Mouse (Mus musculus) testis, adult 2 months (tissue): ENCODE data around the gene C8b.

ENCODE experiments used
- CTCF ChIP-seq: fragments of 200-500 bp; IDR thresholded peaks from 2 replicates; pipeline ENCODE4 v1.5.1; 2012; ENCODE audit warnings: low read depth, mild to moderate bottlenecking, inconsistent platforms, low read length, moderate library complexity; ENCODE audit not compliant: control insufficient read depth, insufficient read depth, insufficient replicate concordance
- POLR2A ChIP-seq: fragments of 200-500 bp; IDR thresholded peaks from 2 replicates; pipeline ENCODE4 v1.6.1; 2012; ENCODE audit warnings: low read depth, mild to moderate bottlenecking, inconsistent platforms, low read length, moderate library complexity; ENCODE audit not compliant: control insufficient read depth

DNA sequence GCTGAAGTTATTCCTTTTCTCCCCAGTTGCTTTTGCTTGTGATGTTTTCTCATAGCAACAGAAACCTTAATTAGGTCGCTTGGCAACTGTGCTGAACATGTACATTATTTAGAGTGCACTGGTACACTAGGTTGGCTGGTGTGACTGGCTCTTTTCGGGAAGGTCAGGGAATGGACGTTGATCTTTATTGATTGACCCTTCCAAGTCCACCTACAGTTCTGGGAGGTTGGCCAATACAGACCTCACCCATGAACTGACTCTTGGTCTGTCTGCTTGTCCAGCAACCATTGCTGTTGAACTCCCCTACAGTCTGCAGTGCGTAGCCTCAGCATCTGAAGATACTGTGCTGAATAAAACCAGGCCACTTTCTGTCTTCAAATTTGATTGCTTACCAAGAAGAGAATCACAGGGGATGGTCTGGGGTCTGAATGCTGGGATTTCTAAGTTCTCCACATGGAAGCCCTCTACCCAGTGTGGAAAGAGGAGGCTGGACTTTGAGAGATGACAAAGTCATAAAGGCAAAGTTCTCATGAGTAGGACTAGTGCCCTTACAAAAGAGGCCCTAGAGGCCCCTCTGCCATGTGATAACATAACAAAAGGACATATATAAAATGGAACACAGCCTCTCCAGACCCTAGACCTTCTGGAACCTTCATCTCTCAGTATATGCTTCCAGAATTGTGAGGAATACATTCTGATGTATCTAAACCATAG lies 50.6 kb downstream of the C8b start:
- TF ChIP-seq CTCF (no peak), POLR2A (no peak)
